Mouse (Mus musculus): ENCODE measurements around the gene Mcm10.

Mcm10 gene

DNA sequence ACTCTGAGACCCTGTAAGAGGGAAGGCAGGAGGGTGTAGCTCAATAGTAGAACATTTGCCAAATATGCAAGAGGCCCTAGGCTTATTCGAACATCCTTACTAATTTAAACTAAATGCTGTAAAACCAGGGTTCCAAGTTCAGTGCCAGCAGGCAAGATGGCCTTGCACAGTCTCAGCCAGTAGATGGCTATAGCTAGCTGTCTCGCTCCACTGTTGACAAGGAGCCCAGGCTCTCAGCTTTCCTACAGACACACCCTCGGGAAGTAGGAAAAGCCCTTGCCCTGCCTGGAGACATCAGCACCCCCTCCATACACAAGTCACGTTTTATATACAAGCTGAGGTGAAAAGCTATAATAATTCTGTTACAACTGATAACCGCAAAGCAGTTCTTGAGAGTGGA lies 20.1 kb upstream of the Mcm10 start:
- DNase-seq = no peak

DNA sequence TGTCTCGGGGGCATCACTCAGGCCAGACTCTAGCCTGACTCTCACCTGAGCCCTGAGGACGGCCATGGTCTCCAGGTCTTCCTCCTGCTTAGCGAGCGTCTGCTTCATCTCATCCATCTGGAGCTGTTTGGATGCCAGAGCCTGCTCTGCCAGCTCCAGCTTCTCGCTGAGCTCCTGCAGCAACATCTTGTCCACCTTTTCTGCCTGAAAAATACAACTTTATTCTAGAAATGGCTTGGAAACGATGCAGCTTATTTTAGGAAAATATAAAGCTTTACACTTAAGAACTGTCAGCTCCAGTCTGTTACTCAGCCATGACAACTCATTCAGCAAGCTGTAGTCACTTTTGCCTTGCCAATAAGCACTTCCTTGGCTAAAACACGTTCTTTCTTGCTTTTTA lies 18.6 kb upstream of the Mcm10 start:
- no peak for DNase-seq

DNA sequence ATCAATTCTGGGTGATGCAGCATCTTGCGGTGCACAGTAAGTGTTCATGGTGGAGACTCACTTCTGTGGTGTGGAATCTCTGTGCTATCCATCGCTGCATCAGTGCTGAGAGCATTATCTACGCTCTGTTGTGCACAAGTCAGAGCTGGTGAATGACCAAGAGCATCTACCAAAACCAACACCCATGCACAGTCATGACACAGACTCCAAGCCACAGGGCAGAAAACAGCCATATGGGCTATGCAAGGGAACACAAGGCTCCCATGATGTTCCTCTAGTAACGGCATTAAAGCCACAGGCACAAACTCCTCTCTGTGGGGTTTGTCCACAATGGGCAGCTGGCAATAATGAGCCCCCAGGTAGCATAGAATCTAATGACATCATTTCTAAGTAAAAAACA lies 17.2 kb upstream of the Mcm10 start:
- DNase-seq = no peak

DNA sequence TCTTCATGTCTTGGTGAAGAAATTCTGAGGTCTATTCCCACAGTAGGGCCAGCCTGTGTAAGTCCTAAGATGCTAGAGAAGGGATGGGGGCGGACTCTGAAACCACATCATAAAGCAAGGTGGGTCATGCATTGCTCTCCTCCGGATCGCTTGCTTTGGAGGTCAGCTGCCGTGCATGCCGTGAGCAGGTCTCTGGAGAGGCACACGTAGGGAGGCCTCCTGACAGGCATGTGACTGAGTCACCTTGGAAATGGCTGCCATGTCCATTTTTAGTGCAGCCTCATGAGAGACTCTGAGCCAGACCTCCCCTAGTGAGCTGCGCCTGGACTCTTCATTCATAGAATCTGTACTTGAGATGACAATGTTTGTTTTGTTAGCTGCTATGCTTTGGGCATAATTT lies 15.5 kb upstream of the Mcm10 start:
- no peak for DNase-seq

DNA sequence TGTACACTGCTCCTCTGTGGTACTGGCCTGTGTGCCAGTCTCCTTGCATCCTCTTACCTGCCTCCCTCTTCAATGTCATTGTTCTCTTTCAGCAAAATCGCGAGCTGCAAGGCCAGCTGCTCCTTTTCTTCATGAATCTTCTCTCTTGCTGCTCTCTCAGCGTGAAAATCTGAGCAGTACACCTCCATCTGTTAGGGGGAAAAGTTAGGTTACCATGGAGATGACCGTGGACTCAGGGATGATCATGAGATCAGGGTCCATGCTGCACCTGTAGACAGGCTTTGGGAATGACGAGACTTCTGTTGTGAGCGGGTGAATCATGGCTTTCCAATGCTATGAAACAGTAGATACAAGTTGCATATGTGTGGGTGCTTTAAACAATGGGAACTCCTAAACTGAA lies 14.5 kb upstream of the Mcm10 start:
- DNase-seq = no peak

DNA sequence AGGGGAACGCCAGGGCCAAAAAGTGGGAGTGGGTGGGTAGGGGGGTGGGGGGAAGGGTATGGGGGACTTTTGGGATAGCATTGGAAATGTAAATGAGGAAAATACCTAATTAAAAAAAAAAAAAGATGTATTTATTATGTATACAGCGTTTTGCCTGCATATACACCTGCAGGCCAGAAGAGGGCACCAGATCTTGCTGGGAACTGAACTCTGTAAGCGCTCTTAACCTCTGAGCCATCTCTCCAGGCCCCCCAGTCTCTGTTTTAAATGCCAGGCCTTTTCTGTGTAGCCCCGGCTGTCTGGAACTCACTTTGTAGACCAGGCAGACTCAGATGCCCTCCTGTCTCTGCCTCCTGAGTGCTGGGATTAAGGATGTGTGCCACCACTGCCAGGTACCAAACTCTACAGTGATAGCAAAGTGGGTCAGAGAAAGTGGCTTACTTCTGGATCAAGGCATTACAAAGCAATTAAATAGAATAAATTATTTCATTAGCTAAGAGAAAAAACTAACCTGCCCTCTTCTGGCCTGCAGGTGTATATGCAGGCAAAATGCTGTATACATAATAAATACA lies 12.7 kb upstream of the Mcm10 start:
- no peak for DNase-seq

DNA sequence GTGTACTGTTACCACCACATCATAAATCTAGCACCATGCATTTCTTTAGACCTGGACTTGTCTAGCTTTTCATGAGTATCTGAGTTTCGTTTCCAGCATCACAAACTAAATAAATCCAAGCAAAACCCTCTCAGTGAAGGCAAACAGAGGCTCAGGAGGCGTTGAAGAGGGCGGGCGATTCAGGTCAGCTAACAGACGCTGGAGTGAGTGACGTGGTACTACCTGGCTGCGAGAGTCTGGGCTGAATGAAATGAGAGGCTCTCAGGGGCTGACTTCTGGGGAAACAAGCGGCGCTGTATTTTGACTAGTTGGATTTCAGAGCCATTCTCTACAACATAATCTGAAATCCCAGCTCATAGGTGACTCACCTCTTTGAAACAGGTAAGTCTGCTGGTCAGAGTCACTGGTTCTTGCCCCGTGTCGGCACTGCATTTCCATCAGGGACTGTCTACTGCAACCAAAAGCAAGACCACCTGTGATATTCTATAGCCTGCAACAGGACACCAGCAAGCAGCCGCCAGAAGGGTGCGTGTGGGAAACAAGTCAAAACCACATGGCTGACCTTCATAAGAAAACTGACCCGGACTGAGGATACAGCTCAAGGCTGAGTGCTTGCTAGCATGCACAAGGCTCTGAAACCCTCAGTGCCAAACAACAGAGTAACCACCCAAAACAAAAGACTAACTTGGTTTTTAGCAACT lies 11.3 kb upstream of the Mcm10 start:
- no peak for DNase-seq

DNA sequence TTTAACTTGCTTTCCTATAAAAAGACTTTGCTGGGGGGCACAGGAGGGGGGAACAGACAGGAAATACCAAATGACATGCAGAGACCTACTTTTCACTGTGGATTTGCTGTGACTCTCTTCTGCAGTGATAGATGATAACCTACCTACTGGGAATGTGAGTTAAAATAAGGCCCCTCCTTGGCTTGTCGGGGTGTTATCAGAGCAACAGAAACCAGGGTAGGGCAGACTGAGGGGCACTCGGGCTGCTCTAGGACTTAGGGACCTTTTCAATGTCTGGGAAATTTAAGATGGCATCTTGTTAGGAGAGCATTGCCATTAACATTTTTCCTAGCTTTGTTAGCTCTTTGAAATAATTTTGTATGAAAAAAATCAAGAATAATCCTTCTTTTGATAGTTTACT lies 10.7 kb upstream of the Mcm10 start:
- no peak for DNase-seq

DNA sequence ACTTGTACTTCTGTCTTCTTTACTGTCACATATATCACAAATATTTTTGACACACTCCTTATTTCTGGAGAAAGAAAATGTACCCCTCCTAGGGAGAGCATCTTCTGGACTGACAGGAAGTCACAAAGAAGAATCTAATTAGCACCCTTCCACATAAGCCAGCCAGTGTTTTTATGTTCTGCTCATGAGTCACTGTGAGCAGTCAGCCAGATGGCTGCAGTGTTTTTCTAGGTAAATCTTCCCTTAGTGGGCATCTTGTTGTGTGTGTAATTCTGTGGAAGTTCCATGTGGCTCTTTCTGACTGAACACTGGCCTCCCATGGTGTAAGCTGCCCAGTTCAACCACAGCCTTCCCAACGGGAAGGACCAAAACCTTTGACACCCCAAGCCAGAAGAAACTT lies 7.1 kb upstream of the Mcm10 start:
- no peak for DNase-seq

DNA sequence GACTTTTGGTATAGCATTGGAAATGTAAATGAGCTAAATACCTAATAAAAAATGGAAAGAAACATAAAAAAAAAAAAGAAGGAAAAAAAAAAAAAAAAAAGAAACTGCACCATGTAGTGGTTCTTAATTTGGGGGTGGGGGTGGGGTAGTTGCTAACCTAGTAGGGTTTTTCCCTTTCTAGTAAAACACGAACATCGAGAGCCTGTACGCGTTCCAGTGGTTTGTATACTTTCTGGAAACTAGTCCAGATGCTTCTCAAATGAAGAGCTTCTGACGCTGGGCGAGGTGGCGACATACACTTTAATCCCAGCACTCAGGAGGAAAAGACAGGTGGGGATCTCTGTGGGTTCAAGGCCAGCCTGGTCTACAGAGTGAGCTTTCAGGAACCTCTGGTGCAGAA lies 4.3 kb upstream of the Mcm10 start:
- DNase-seq = no peak

DNA sequence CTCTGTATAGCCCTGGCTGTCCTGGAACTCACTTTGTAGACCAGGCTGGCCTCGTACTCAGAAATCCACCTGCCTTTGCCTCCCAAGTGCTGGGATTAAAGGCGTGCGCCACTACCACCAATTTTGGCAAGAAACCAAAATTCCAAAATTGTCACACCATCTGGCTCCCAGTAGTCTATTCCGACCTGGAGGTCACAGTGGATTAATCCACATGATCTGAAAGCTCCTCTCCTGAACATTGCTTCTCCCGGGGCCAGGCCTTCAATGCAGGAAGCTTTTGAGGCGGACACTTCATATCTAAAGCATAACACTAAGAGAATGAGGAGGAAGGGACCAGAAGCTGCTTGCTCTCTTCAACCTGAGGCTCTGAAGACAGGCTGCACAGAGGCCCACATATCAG lies 2.9 kb upstream of the Mcm10 start:
- no peak for DNase-seq

DNA sequence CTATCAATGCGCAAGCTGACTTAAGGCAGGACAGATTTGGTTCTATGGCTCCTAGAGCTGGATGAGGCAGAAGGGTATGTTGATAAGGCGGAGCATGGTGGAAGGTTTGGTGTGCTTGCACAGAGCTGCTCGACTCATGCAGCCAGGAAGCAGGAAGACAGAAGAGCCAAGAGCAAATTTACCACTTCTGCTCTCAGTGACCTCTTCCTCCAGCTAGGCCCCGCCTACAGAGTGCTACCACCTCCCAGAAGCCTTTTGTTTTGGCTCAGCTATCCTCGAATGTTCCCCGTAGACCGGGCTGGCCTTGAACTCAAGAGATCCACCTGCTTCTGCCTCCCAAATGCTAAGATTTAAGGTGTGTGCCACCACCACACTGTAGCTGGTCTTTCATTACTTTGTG lies 2.0 kb upstream of the Mcm10 start:
- DNase-seq = no peak

DNA sequence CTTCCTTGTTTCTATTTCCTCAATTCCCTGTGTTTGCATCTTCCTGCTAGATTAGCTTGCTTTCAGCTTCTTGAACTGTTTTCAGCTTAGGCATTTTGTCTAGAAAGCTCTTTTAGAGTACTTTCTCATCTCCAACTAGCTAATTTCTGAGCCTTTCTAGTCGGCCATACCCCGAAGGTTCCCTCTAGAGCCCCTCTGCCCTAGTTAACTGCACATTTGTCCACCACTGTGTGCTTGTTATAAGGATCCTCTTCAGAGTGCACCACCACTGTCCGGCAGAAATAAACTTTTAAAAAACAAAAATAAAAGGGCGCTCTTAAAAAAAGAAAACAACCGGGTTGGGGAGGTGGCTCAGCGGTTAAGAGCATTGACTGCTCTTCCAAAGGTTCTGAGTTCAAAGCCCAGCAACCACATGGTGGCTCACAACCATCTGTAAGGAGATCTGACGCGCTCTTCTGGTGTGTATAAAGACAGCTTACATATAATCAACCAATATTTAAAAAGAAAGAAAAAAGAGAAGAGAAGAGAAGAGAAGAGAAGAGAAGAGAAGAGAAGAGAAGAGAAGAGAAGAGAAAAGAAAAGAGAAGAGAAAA lies 597 bp downstream of the Mcm10 start:
- DNase-seq = no peak

DNA sequence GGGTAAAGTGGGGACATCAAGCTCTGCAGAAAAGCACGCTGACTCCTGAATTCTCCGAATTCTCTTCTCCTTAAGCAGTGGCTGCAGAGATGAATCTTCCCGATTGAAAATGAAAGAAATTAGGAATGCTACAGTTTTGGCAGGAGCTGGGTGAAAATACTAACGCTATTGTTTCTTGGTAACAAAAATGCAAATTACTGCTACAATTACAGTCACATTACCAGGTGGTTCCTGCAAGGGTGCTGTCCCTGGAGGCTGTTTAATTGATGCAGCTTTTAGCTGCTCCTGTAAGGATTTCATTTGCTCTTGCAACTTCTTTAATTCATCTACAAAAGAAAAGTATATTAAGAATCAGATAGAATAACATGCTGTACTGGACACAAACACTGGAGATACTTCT lies 5.5 kb downstream of the Mcm10 start:
- no peak for DNase-seq

DNA sequence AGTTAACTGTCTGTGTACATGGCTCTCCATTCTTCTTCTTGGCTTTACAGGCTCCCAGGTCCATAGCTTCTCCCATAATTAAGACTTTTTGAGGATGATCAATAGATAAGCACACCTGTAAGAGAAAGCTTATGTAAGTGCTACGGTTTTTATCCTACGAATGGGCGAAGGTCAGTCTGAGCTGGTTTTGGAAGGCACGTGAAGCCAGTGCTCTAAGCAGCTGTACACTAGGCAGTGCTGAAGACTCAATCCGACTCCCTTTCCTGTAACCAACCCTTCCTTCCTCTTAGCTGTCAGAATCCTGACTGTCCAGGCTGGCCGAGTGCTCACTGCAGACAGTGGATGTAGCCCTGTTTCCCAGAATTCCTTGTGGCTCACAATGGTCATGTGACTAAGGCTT lies 11.3 kb downstream of the Mcm10 start:
- no peak for DNase-seq

DNA sequence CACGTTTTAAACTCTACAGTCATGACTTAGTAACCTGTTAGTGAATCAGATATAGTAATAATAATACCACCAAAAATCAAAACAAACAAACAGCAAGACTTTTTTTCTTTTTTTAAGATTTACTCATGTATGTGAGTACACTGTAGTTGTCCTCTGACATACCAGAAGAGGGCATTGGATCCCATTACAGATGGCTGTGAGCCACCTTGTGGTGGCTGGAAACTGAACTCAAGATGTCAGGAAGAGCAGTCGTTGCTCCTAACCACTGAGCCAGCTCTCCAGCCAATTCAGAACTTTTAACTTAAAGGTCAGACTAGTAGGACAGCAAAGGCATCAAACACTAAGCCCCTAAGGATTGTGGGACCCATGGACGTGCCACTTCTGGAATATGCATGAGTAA lies 13.7 kb downstream of the Mcm10 start:
- peak; percentile 36 for DNase-seq

DNA sequence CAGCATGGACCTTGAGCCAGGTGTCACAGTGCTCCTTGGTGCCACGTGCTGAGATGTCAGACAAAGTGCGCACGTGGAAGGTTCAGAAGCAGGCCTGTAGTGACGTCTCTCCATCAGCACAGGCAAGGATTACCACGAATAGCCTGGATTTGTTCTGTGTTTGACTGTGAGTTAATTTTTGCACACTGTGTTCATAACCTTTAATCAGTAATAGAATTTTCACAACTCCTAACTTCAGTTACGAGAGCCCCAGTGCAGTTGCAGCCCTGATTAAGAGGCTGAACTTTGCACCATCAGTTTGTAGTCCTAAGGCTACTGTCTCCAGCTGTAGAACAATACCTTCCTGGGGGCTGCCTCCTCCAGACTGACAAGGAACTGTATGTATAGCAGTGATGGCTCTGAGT lies 16.2 kb downstream of the Mcm10 start:
- DNase-seq = peak; percentile 17

DNA sequence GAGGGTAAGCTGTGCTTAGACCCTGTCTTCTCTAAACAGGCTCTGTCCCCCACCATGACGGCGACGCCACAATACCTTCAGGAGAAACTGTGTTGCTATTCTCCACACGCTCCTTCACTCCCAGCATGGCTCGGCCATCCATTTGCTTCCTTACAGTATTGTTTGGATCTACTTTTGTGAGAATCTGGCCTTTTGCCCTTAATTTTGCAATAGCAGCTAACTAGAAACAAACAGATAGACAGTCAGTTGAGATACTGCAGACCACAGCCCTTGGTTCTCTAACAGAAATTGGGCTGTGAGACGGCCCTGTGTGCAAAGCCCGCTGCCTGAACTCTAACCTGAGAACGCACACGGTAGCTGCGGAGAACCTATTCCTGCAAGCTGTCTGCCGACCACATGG lies 16.9 kb downstream of the Mcm10 start:
- DNase-seq = no peak

DNA sequence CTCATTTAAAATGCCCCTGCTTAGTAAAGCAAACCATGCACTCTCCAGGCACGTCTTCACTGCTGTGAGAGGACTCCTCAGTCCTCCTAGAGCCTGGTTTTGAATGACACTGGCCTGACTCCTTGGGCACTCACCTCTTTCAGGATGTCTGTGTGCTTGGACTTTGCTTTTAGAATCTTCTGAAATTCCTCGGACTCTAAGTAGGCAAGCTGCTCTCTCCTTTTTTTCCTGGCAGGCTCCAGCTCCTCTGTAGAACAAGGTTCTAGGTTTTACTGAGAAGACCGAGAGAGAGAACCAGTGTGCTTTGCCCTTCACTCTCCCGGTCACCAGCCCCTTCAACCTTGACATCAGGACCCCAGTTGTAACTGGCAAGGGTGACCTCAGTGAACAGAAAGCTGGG lies 18.2 kb downstream of the Mcm10 start:
- no peak for DNase-seq

DNA sequence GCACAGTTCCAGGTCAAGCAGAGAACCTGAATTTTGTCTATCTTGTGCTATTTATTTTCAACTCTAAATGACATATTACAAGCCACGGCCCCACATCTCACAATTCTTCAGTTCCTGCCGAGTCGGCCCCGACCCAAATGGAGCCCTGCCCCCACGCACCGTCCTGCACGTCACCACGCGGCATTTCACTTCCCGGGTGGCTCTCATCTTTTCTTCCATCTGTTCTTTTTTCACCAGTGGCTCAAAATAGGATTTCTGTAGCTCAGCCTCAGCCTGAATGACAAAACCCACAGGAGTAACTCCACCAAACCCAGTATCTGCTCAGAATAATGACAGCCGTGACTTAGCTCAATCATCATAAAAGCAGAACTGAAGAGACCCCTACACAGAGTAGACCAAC lies 19.0 kb downstream of the Mcm10 start:
- DNase-seq = no peak

DNA sequence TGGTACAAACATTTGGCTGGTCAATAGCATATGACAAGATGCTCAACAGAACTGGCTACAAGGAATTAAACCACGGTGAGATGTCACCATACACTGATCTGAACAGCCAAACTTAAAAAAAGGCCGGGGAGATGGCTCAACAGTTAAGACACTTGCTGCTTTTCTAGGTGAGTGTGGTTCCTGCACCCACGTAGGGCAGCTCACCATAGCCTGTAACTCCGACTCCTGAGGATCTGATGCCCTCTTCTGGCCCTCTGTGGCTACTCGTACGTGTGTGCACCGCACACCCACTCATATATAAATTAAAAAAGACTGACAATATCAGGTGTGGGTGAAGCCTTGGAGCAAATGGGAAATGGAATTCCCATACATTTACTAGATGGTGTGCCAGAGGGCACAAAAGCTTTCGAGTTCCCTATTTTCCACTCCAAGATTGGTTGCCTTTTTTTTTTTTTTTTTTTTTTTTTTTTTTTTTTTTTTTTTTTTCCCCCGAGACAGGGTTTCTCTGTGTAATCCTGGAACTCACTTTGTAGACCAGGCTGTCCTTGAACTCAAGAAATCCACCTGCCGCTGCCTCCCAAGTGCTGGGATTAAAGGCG lies 23.7 kb downstream of the Mcm10 start:
- no peak for DNase-seq

DNA sequence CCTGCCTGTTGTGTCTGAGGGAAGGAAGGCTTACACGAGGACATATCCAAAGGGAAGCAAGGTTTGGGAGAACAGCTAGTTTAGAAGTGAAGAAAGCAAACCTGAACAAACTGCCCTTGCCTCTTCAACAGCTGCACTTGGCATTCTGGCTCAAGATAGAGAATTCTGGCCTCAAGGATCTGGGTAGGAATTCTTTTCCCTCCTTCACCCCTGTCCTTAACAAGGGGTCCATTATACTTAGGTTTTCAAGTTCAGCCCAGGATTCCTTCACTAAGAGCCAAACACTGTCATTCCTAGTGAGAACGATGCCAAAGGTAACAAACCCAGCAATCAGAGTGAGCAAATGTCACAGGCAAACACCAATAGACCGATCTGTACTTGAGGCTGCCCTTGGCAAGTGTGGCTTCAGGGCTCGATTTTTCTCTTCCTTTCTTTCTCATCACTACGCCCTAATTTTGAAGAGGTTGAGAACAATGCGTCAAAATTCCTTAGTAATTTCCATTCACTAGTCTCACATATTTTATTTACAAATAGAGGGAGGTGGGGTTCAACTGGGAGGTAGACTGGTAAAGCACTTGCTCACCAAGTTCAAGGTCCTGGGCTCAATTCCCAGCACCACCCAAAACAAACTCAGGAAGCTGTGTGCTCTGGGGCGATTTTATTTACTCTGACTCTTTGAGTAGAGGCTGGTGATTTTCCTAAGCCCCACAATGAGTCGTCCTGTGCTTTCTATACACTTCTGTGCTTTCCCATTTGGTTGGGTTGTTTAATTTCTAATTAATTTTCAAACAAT lies 25.0 kb downstream of the Mcm10 start:
- no peak for DNase-seq

DNA sequence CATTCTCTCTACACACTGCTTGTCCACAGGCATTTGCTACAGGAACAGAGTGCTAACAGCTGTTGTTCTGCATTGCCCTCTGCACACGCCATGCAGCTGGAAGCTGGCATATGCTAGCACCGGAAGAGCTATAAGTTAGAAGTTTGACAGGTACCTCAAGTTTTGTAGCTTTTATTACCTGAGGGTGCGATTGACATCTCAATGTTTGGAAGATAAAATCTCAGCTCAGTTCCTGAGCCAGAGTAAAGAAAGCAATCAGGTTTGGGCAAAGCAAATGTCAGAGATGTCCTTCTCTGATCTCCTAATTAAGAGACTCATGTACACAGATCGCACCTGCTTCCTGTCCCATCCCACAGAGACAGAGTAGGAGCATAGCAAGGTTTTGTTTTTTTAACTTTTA lies 25.8 kb downstream of the Mcm10 start:
- DNase-seq = no peak

DNA sequence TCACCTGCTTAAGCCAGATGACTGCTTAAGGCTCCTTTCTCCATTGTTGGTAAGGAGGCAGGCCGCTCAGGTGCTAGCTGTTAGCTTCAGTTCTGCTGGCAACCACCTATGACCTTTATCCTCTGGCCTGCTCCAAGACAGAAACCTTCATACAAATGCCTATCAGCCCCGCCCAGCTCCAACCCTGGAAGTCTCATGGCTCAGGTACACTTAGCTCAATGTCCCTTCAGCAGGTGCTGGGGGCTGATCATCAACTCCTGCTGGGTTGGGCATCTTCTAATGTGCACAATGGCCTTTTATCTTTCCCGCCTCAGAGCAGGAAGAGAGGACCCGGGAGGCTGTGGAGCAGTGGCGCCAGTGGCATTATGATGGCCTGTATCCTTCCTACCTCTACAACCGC lies 27.6 kb downstream of the Mcm10 start:
- DNase-seq = no peak

Data from kidney, postnatal 10 days (tissue).